Mouse (Mus musculus): ENCODE results near the gene Pdcd7.
"Not testable (repeated sequence)": the region's sequence is repeated elsewhere in the genome, so short reads cannot be mapped to it uniquely, and the experiment has no call there.

The Pdcd7 gene

GRCm38 (mm10) chr9:65345854-65346475 lies at the start of gene Pdcd7:
Gene Pdcd7 (plus strand): TSS chr9:65346104.
- peak; percentile 95 to 96 for DNase-seq

GRCm38 (mm10) chr9:65297056-65297455 lies 48.8 kb upstream of the Pdcd7 start:
- DNase-seq = peak in 1 of 2 experiments; percentile 43

GRCm38 (mm10) chr9:65298761-65299160 lies 47.1 kb upstream of the Pdcd7 start:
- no peak for DNase-seq

GRCm38 (mm10) chr9:65299650-65300049 lies 46.3 kb upstream of the Pdcd7 start:
- DNase-seq = no peak

- DNase-seq = no peak
These were observed 43.4 kb upstream of the Pdcd7 start for GRCm38 (mm10) chr9:65302327-65302983.

- DNase-seq = no peak
These were observed 42.3 kb upstream of the Pdcd7 start for GRCm38 (mm10) chr9:65303586-65303985.

GRCm38 (mm10) chr9:65304300-65304699 lies 41.6 kb upstream of the Pdcd7 start:
- DNase-seq = peak; percentile 53 to 72

GRCm38 (mm10) chr9:65306672-65307071 lies 39.2 kb upstream of the Pdcd7 start:
- DNase-seq = peak; percentile 64 to 80

- no peak for DNase-seq
These were observed 37.9 kb upstream of the Pdcd7 start for GRCm38 (mm10) chr9:65308011-65308410.

- DNase-seq = no peak
These were observed 33.1 kb upstream of the Pdcd7 start for GRCm38 (mm10) chr9:65312669-65313357.

GRCm38 (mm10) chr9:65313846-65314245 lies 32.1 kb upstream of the Pdcd7 start:
- DNase-seq = no peak

GRCm38 (mm10) chr9:65322255-65322900 lies 23.5 kb upstream of the Pdcd7 start:
- no peak for DNase-seq

- no peak for DNase-seq
These were observed 19.9 kb upstream of the Pdcd7 start for GRCm38 (mm10) chr9:65325971-65326370.

GRCm38 (mm10) chr9:65327371-65327770 lies 18.5 kb upstream of the Pdcd7 start:
- DNase-seq = no peak

- DNase-seq = no peak
These were observed 11.9 kb upstream of the Pdcd7 start for GRCm38 (mm10) chr9:65333958-65334357.

GRCm38 (mm10) chr9:65339146-65339545 lies 6.8 kb upstream of the Pdcd7 start:
- no peak for DNase-seq

GRCm38 (mm10) chr9:65340414-65340813 lies 5.5 kb upstream of the Pdcd7 start:
- DNase-seq = no peak

GRCm38 (mm10) chr9:65345439-65345838 lies 465 bp upstream of the Pdcd7 start:
- not testable (repeated sequence) for DNase-seq

- DNase-seq = peak; percentile 20 to 31
These were observed 690 bp downstream of the Pdcd7 start for GRCm38 (mm10) chr9:65346476-65347111.

GRCm38 (mm10) chr9:65347112-65347850 lies 1.4 kb downstream of the Pdcd7 start:
- no peak for DNase-seq

GRCm38 (mm10) chr9:65353251-65353650 lies 7.3 kb downstream of the Pdcd7 start:
- DNase-seq = no peak

GRCm38 (mm10) chr9:65356561-65356960 lies 10.7 kb downstream of the Pdcd7 start:
- no peak for DNase-seq
